Mouse (Mus musculus): ENCODE results near the gene Entpd7.

DNA sequence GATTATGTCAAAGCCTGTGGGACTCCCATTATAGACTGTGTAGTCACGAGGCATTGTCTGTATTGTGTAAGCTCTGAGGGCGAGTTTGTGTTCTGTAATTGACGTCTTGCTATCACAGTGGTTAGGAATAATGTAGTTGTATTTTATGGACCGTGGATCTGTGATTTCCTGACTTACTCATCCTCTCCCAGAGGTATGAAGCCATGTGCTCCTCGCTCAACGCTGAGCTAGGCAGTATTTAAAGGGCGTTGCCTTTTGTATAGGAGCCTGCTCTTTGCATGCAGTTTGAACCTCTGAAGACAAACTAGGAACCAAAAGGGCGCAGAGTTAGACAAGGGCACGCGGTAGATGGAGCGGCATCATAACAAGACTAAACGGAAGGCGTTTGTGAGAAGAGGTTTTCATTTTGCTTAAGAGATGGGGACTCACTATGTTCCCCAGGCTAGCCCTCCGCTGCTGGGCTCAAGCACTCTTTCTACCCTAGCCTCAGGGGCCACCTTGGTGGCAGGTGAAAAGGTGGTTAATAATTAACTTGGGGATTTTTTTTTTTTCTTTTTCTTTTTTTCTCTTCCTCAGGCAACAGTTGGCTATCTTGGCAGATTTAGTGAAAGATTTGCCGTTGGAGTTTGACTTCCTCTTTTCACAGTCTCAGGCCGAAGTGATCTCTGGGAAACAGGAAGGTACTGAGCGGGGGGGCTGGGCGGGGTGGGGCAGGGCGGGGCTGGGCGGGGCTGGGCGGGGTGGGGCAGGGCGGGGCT lies 21.9 kb downstream of the Entpd7 start:
- TF ChIP-seq CTCF (IDR thresholded peaks at IDR 0.05; ENCODE audit: extremely low read depth, insufficient read length, insufficient replicate concordance, low read depth, low read length) = peak; percentile 14; the same call in 1 of the 2 replicates
- TF ChIP-seq POLR2A (IDR thresholded peaks at IDR 0.05; ENCODE audit: low read depth, low read length) = no peak

Measured in small intestine, adult 2 months (tissue).